Mouse (Mus musculus) erythroblast, embryonic 14.5 days (primary cell): Measurements from ENCODE around the gene Trp53rkb.

ENCODE experiments used
- GATA1 ChIP-seq: IDR thresholded peaks from 2 replicates; pipeline ENCODE4 v1.6.1; 2012; ENCODE audit warnings: low read length, inconsistent platforms, mixed read lengths
- TAL1 ChIP-seq: IDR thresholded peaks from 3 replicates; pipeline ENCODE4 v1.6.1; 2012; ENCODE audit warnings: low read length, inconsistent platforms, mixed read lengths

DNA sequence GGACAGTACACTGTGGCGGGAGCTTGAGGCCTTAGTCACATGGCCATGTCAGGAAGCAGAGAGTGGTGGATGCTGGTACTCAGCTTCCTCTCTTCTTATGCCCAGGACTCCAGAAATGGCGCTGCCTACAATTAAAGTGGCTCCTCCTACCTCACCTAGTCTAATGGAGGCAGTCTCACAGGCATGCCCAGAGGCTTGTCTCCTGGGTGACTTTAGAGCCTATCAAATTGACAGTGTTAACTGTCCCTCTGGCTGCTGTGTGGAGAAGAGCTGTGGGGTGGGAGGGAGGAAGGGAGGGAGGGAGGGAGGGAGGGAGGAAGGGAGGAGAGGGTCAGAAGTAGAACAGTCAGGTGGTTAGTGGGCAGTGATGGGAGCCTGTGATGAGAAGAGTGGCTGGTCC is 28.5 kb downstream of the Trp53rkb start:
- no peak for TF ChIP-seq GATA1
- TF ChIP-seq TAL1 = no peak
